Mouse (Mus musculus): ENCODE data around the gene Elfn2. TPM values are rescaled to one million over a fixed set of nuclear protein-coding genes. Genes with fewer than 3 reads are reported as not detected.

The Elfn2 gene
- total RNA-seq, 2 experiments from 2014 or later: 0.75 to 1.5 TPM

DNA sequence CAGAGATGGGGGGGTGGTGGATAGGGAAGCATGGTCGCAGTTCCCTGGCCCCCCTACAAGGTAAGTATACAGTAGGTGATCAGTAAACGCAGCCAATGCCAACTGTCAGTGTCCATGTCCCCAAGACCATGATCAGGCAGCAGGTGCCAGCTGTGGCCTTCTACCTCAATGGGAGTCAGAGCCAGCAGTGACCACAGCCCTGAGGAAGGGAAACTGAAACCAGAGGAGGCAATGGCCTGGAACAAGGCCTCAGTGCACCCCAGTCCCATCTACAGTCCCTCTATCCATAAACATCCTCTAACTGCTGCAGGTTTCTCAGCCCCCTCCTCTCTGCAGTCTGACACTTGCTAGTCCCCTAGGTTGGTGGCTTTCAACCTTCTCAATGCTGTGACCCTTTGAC is 27.9 kb downstream of the Elfn2 start:
- no peak for DNase-seq
- intact Hi-C loops (cut with DNase I): no loop called here

DNA sequence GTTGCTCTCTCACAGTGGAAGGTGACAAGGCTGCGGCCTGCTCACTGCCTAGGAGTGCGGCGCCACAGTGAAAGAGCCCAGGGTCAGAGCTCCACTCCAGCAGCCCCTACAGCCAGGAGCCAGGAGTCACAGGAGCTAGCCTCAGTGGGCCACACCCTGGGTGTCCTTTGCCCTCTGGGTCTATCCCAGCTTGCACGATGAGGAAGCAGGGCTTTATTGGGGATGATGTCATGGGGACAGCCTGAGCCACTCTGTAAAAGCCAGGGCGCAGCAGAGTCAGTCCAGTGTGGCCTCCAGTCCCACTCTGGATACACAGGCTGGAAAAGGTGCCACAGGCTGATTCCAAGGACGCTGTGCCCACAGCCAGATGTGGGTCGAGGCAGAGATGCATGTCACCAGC is 31.7 kb downstream of the Elfn2 start:
- no peak for DNase-seq
- intact Hi-C loops (cut with DNase I): no loop called here

DNA sequence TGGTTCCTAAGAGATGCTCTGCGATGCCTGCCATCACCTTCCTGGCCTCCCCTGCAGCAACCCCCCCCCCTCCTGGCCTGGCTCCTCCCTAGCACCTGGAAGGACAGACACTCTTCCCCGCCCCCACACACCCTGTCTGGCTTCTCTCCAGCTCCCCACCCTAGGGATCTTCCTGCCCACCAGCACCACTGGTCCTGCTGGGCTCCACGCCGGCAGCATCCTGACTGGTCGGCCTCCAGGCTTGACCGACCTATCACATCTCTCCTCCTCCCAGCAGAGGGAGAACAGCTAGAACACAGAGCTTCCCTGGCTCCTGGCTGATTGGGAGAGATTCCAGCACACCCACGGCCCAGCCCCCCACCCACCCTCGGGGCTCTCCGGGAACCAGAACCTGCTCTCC is 34.5 kb downstream of the Elfn2 start:
- no peak for DNase-seq
- intact Hi-C loops (cut with DNase I): no loop called here

DNA sequence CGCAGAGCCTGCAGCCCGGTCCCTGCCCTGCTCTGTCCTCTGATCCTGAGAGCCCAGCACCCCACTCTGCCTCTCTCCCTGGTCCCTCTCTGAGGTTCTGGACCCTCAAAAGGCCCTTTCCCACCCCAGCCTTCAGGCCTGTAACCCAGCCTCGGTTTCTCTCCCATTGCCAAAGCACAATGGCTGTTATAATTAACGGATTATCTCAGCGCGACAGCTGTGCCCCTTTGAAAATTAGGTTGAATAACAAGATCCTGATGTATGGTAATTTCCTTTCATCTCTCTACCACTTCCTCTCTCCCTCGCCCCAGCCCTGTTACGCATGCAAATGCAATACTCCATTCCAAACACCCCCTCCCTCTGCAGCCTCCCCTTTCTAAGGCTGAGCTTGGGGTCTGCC is 35.1 kb downstream of the Elfn2 start:
- no peak for DNase-seq
- intact Hi-C loops (cut with DNase I): no loop called here

DNA sequence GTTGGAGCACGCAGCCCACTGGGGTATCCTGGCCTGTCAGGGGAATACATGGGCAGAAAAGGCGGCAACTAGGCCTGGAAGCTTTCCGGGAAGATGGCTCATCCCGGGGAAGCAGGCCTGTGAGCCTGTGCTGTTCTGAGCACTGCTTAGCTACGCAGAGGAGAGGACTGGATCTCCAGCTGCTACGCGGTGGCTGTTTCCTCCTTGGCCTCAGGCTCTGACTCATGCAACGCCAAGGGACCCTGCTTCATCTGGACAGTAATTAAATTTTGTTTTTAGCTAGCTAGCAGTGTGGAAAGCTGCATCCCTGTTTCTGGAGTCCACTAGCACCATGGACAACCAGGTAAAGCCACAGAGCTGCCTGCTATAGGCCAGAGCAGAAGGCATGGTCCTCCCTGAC is 36.8 kb downstream of the Elfn2 start:
- intact Hi-C loops (cut with DNase I): no loop called here
- no peak for DNase-seq

DNA sequence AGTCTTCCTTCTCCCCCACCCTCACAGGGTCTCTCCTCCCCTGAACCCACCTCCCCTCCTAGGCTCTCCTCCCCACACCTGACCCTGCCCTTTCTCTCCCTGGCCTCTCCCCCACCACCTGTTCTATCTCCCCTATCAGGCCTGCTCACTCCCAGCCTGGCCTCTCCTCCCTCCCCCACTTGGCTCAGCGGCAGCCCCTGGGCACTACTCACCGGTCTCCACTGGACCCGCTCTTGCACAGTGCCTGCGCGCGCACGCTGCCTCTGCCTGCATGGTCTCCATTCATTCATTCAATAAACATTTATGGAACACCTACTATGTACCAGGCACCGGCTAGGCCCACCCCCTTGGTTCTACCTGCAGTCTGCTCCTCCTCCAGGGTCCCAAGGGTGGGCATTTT is 37.3 kb downstream of the Elfn2 start:
- DNase-seq: no peak
- intact Hi-C loops (cut with DNase I): no loop called here

DNA sequence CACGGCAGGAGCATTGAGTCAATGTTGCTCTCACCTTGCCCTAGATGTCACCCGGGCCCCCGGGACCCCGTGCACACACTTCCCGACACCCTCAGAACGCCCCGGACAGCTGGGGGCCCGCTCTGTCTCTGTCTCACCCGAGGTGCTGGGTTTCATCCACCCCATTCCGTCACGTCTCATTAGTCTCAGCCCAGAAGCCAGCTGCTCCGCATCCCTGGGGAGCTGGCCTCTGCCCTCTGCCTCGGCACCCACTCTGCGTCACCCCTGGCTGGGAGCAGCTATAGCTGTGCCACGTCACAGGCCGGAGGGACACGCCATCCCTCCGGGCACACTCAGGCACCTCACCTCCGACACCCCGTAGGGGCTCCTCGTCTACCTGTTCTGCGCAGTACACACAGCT is 38.3 kb downstream of the Elfn2 start:
- intact Hi-C loops (cut with DNase I): no loop called here

DNA sequence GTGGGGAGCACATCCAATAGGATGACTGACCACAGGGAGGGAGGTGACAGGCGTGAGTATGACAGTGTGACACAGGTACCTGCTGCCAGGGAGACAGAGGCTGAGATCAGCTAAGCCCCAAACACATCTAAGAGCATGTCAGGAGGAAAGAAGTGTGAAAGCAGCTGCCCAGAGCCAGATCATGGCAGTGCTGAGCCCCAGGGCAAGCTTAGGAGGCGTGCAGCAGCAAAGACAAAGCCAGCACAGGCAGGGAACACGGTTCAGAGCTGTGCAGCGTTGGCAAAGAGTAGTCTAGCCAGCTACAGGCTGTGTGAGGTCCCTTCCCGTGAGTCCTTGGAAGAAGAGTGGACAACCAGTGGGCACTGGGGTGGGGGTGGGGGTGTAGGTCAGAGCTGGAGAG is 40.9 kb downstream of the Elfn2 start:
- intact Hi-C loops (cut with DNase I): no loop called here

More for the DNA sequence above, 38.3 kb downstream of the Elfn2 start:
- no peak for DNase-seq

DNA sequence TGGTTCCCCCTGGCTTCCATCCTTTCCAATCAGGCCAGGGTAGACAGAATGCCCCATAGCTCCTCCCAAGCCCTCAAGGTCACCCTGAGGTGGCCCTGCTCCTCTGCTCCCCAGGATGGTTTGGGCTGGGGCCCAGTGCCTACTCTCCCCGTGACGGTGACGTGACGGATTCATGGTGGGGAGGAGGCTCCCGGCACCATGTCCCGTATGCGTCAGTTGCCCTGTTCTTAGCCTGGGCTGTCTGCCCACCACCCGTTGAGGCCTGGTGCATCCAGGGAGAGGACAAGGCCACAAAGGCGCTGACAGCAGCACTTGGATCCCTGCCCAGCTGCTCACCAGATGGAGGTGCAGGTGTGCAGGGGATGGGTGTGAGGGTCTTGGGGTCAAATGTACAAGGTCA is 41.6 kb downstream of the Elfn2 start:
- peak; percentile 22 to 41 for DNase-seq

More for the DNA sequence above, 40.9 kb downstream of the Elfn2 start:
- no peak for DNase-seq

DNA sequence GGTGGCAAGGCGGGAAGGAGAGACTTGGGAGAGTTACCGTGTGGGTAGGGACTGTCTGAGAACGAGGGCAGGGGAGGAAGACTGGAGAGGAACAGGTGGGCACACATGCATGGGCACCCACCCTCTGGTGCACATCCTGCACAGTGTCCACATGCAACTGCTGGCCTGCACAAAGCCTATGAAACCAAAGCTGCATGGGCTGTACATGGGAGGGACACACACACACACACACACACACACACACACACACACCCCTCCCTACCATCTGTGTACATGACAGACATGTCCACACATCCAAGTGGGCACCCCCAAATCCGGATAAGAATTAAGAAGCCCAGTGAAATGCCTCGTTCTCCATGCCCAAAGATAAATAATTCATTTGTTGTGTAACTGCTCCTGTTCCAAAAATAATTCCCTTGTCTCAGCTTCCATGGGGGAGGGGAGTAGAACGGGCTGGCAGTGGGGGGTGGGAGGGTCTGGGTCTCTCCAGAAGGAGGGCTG is 43.6 kb downstream of the Elfn2 start:
- intact Hi-C loops (cut with DNase I): no loop called here

More for the DNA sequence above, 41.6 kb downstream of the Elfn2 start:
- intact Hi-C loops (cut with DNase I): no loop called here

DNA sequence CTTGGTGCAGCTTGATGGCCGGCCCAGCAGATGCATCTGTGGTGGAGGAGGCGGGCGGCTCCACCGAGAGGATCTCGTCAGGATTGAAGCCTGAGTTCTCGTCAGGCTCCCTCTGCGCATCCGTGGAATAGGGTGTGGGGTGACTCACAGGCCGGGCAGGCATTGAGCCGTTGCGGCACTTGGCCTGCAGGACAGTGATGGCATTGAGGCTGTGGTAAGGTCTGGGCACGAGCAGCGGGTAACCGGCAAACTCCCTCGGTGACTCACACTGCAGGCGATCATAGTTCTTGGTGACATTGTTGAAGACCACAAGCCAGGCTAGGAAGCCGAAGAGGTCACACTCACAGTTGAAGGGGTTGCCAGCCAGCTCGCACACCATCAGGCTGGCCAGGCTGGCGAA is 45.1 kb downstream of the Elfn2 start:
- DNase-seq: no peak
- intact Hi-C loops (cut with DNase I): no loop called here

More for the DNA sequence above, 43.6 kb downstream of the Elfn2 start:
- DNase-seq: no peak

DNA sequence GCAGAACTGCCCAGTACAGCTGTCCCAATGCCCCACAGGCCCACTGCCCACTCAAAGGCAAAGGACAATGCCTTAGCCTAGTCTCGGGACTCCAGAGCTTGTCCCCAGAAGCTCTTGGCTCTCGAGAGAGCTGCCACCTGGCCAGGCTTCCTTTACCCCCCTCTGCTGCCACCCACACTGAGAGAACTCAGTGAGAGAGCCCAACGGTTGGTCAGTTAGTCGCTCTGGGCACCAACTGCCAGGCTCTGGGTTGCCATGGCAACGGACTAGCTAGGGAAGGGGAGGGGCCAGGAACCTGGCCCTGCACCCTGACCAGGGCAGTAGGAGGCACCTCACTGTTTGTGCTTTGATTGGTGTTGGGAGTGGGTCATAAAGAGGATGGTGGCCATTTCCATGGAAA is 48.2 kb downstream of the Elfn2 start:
- no peak for DNase-seq
- intact Hi-C loops (cut with DNase I): no loop called here

DNA sequence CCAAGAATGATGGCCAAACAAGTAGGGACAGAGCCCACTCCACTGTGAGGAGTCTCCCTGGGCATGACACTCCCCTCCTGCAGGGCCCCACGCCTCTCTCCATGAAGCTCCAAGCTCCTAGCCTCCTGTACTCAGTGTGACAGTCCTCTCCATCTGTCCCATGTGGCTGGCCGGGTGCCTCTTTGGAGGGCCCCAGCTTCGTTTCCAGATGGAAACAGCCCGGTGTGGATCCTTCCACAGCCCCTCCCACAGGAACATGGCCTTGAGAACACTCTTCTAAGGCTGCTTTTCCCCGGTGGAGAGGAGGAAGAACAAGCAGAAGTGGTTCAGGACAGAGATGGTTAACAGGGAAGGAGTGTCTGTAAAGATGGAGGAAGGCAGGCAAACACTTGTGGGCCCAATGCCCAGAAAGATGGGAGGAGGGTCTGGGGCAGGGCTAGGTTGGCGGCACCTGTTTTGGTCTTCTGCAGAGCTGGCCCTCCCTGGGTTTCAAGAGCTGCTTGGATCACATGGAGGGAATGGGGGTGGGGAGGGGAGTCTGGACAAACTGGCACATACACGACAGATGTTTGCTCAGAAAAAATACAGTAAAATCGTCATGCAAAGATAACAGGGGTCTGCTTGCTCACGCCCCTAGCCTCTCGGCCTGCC is 49.2 kb downstream of the Elfn2 start:
- no peak for DNase-seq
- intact Hi-C loops (cut with DNase I): no loop called here

DNA sequence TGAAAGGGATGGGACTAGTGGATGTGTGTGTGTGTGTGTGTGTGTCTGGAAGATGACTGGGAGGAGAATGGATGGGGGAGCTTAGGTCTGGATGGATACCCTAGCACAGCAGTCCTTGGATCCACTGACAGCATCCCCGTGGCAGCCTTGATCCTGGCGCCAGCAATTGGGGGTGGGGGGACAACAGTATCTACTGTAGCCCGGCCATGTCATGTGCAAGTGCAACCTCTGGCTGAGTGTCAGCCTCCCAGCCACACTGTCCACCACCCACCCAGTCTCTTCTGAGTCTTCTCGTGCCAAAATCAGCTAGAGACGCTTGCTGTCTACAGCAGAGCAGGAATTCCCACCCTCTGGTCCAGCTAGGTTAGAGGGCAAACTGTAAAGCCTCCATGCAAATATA is 54.3 kb downstream of the Elfn2 start:
- intact Hi-C loops (cut with DNase I): no loop called here
- DNase-seq: no peak

DNA sequence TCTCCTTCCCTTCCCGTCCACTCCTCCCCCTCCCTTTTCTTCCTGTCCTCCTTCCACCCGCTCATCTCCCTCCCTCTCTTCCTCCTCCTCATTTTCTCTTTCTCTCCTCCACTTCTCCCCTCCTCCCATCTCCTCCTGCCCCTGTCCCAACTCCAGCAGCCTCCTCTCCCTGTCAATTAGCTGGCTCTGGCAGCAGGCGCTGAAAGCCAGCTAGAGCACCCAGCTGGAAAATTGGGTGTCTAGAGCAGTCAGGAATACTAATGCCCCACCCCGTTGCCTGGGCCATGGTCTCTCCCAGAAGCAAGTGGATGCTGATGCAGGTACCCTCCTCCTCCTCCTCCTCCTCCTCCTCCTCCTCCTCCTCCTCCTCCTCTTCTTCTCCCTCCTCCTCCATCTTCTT is 67.4 kb downstream of the Elfn2 start:
- no peak for DNase-seq
- intact Hi-C loops (cut with DNase I): no loop called here

DNA sequence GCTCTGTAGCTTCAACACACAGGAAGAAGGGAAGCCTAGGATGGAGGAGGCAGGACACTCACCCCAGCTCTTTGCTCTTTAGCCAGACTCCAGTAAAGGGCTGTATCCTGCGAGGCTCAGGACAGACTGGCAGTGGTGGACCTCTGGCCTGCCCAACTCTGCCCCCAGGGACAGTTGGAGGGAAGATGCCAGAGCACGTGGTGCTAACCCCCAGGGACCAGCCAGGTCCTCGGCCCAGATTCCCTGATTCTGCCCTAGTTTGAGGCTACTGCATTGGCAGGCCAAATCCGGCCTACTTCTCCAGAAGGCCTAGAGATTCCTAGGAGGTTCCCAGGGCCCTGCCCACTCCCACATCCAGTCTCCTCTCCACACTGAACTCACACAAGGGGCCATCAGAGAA is 70.8 kb downstream of the Elfn2 start:
- intact Hi-C loops (cut with DNase I): no loop called here
- no peak for DNase-seq

DNA sequence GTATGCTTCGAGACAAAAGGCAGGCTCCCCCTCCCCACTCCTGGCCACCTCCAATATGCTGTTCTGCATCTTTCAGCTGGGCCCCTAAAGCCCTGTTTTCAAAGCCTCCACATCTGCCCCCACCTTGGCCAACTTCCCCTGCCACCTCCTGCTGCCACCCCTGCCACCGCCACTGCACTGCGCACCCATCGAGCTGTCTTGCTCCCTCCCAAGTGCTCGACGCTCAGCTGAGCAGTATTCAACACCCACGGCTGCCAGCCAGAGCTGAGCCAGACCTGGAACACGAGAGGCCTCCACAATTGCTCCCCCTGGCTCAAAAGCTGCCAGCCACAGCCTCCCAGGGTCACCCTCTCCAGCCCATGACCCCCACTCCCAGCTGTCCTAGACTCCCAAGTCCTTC is 74.0 kb downstream of the Elfn2 start:
- intact Hi-C loops (cut with DNase I): no loop called here
- DNase-seq: no peak

DNA sequence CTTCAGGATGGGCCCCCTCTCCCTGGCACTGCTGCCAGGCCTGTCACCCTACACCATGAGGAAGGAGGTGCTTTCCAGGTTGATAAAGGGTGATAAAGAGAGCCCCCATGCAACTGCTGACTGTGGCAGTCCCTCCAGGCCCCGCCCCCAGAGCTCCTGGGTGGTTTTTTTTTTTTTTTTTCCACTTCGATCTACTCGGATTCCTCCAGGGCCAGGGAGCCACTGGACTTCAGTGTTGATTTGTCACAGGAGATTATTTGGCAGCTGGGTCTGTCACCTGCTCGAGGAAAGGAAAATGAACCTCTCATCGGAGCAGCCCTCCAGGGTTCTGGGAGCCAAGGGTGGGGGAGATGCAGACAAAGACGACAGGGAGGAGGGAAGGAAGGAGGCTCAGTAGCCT is 74.9 kb downstream of the Elfn2 start:
- intact Hi-C loops (cut with DNase I): no loop called here
- DNase-seq: no peak

DNA sequence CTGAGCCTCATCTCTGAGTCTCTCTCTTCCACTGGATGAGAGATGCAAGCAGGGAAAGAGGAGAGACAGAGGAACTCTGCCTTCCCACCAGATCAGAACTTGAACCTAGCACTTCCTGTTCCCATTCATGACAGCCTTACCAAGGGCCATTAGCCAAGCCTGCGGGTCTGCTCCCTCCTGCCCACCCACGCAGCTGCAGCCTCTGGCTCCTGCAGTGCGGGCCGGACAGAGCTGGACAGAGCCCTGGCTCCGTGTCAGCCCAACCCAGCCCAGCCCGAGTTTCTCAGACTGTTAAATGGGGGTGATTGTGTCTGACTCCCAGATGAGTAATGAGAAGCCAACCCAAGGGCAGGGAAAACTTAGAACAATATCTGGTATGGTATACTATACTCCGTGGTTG is 83.3 kb downstream of the Elfn2 start:
- intact Hi-C loops (cut with DNase I): no loop called here
- peak; percentile 19 to 37 for DNase-seq

DNA sequence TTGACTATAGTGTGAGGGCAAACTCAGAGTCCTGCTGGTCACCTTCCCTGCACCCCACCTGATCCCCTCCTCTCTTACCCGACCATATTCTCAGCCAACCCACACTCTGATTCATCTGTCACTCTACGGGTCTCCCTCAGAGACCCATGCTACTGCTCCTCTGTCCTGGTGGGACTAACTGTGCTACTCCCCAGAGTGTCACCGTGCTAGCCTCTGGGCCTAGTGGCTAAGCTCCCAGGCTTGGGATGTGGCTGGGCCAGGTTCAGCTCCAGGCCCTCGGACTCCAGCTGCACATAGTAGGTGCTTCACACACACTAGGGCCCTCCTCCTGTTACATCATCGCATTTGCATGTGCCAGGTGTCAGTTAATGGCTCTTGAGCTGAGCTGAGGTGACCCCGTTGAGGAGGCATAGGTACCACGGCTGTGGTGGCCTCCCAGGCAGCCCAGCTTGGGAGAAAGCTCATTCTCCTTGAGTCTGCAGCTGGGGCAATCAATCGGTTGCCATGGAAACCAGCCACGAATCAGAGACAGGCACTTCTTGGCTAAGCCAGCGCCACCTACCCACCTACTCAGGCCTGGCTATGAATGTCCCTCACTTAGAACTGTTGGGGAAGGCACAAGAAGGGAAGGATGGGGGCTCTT is 84.4 kb downstream of the Elfn2 start:
- no peak for DNase-seq
- intact Hi-C loops (cut with DNase I): no loop called here

DNA sequence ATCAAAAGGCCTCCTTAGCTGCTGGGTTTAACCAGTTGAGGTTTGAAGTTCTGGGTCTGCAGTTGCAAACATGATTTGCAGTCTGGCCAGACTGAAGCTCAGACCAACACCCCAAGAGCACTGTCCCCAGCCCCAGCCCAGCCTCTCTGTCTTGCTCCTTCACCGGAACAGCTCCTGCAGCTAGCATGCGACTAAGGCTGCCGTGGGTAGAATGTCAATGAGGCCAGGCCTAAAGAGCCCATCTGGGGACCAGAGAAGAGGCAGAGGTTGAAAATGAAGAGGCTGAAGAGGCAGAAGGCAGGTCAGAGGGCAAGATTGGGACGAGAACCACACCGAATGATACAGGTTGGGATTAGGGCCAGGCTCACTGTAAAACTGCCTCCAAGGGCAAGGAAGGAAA is 85.2 kb downstream of the Elfn2 start:
- intact Hi-C loops (cut with DNase I): no loop called here
- DNase-seq: no peak

DNA sequence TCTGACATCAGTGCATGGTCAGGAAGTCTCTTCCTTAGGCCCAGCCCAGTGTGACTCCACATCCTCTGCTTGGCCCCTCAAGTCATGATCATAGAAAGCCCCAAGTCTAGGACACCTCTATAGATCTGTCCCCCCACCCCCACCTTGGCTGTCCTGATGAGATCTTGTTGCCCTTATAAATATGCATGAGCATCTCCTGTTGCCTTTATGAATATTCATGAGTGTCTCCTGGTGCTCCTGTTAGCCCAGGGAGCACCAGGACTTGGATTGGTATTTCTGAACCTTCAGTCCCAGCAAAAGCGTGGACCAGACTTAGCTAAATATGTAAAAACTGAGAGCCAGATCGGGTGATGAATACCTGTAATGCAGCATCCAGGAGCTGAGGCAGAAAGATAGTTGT is 86.2 kb downstream of the Elfn2 start:
- intact Hi-C loops (cut with DNase I): no loop called here
- DNase-seq: no peak

DNA sequence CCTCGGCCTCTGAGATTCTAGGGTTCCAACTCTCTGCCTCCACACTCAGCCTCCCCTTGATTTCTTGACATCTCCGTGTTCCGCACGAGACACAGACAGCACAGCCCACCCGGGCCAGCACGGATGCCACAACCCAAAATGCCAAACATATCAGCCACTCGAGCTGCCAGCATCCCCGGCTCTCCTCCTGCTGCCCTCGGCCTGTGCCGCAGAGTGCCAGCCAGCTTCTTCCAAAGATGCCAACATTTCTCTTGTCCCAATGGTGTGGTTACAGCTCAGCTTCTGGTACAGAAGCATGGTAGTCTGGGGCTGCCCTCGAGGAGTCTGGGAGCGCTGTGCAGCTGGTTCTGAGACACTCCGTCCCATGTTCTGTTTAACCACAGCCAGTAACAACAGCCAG is 92.3 kb downstream of the Elfn2 start:
- DNase-seq: no peak
- intact Hi-C loops (cut with DNase I): no loop called here
